7 mouse cellular contexts compared by ENCODE assay signal in the genomic region with DNA sequence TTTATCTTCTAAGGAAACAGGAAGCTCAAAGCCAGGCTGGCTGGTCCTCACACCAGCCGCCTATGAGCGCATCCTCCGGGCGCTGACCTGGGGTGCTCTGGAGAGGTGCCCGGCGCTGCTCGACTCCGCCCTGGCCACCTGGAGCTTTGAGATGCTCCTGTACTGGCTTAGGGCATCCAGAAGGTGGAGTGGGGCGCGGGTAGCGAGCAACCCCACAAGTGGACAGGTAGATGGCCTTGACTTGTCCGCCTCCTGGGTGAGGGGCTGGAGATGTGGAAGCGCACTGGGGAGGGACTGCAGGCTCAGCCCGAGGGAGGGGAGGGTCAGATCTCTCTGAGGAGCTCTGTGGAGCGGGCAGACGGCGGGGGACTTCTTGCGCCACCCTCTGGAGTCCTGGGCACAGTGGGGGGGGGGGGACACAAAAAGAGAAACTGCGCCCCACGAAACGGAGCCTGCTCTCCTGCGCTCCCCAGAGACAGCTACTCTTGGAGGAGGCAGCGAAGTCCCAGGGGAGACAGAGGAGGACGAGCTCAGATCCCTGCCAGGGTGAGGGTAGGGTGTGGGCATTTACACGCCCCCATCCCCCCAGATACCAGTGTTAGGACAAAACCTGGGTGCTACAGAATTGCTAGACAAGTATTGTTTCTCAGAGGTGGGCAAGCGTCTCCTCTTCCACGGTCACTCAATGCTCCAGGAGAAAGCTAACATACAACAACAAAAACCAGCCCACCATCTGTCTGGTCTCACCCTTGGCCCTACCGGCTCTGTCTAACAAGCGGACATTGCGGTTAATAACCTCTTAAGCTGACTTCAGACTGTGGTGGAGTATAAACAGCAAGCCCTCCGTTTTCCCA. TPM values are rescaled to one million over a fixed set of nuclear protein-coding genes. Genes with fewer than 3 reads are reported as not detected.
A peak's percentile ranks its signal among the peaks of the same experiment; 100 is the strongest.
DNase-seq lines count a peak whose midpoint lies in the region; ATAC-seq and TF ChIP-seq lines count a peak whose summit lies in the region.

No protein-coding gene starts in this region.

- WGBS in lung, adult 2 months = 2% methylated on average over 31 of the region's 31 CpGs
- under 1% methylated on average over 31 of the region's 31 CpGs for WGBS in forebrain, postnatal 0 days
- WGBS in limb, embryonic 12.5 days = 2% methylated on average over 31 of the region's 31 CpGs

- H3K4me2 ChIP-seq in forebrain, postnatal 0 days (ENCODE audit: low read depth) = peak overlapping the region; percentile 93
- peak overlapping the region; percentile 92 for H3K4me2 ChIP-seq in limb, embryonic 12.5 days

- peak; percentile 34 for ATAC-seq in forebrain, postnatal 0 days
- ATAC-seq in limb, embryonic 12.5 days (ENCODE audit: insufficient number of reproducible peaks, insufficient read depth, low FRiP score, low TSS enrichment, low read depth) = no peak

- peak overlapping the region; percentile 85 for H3K4me3 ChIP-seq in lung, adult 2 months (replicated peaks; ENCODE audit: extremely low read depth, low read depth, low read length)
- peak overlapping the region; percentile 83 for H3K4me3 ChIP-seq in forebrain, postnatal 0 days (ENCODE audit: low read depth, low read length)
- H3K4me3 ChIP-seq in limb, embryonic 12.5 days (replicated peaks) = peak overlapping the region; percentile 56

- H3K9me3 ChIP-seq in forebrain, postnatal 0 days (ENCODE audit: low read length) = peaks cover 5% of the 10 kb centered on the region; the same call in 1 of the 2 replicates
- peaks cover 8% of the 10 kb centered on the region for H3K9me3 ChIP-seq in limb, embryonic 12.5 days

- no peaks in the 10 kb centered on the region for H3K36me3 ChIP-seq in forebrain, postnatal 0 days (ENCODE audit: insufficient read depth)
- H3K36me3 ChIP-seq in limb, embryonic 12.5 days = no peaks in the 10 kb centered on the region

- TF ChIP-seq CTCF in lung, adult 2 months (IDR thresholded peaks at IDR 0.05; ENCODE audit: insufficient read depth, low read length) = no peak
- TF ChIP-seq CTCF in forebrain, postnatal 0 days (IDR thresholded peaks at IDR 0.05; ENCODE audit: low read depth) = peak; percentile 23; the same call in 1 of the 2 replicates

- H3K9ac ChIP-seq in forebrain, postnatal 0 days = peak overlapping the region; percentile 92
- peak overlapping the region; percentile 53 for H3K9ac ChIP-seq in limb, embryonic 12.5 days (replicated peaks)

- TF ChIP-seq POLR2A in lung, adult 2 months (IDR thresholded peaks at IDR 0.05; ENCODE audit: borderline replicate concordance, extremely low read depth, low read depth, low read length) = no peak; the same call in 1 of the 2 replicates

- peak overlapping the region; percentile 93 for H3K27ac ChIP-seq in forebrain, postnatal 0 days (ENCODE audit: low read depth, low read length)
- no peak overlapping the region for H3K27ac ChIP-seq in limb, embryonic 12.5 days

- H3K4me1 ChIP-seq in lung, adult 2 months (ENCODE audit: control insufficient read depth, insufficient read depth, low read length) = peaks cover 8% of the 10 kb centered on the region
- no peaks in the 10 kb centered on the region for H3K4me1 ChIP-seq in forebrain, postnatal 0 days (ENCODE audit: insufficient read depth)
- H3K4me1 ChIP-seq in limb, embryonic 12.5 days (replicated peaks) = peaks cover 22% of the 10 kb centered on the region

- H3K27me3 ChIP-seq in forebrain, postnatal 0 days (ENCODE audit: insufficient read depth, low read length) = no peaks in the 10 kb centered on the region
- H3K27me3 ChIP-seq in limb, embryonic 12.5 days = peaks cover 45% of the 10 kb centered on the region

- DNase-seq in lung, adult 2 months = no peak
- DNase-seq in lung, postnatal 25 days (ENCODE audit: low spot score) = no peak
- peak; percentile 85 for DNase-seq in cerebellum, adult 9-11 months
- peak; percentile 51 for DNase-seq in forebrain, postnatal 0 days
- peak; percentile 31 for DNase-seq in neural tube, embryonic 10.5 days (ENCODE audit: extremely low spot score, low spot score)
- no peak for DNase-seq in adrenal gland, adult 8-10 months

RNA-seq across cellular contexts. Expression of gene Abcg1, which starts 0.6 kb away (rescaled TPM):
- 53.2 and 57.4 TPM in 2 replicates for polyA plus RNA-seq in lung, adult 2 months (2012; rRNA removed)
- 16.8 and 24.2 TPM in 2 replicates for total RNA-seq in forebrain, postnatal 0 days (2014; rRNA removed)
- polyA plus RNA-seq in forebrain, postnatal 0 days (2015; fragmentation: Nextera tagmentation; extraction: Ambion mirVana) = 11.1 and 16.1 TPM in 2 replicates
- 8.9 and 10.9 TPM in 2 replicates for polyA plus RNA-seq in limb, embryonic 12.5 days (2016; fragmentation: Nextera tagmentation; extraction: Ambion mirVana)
- total RNA-seq in adrenal gland, adult 8-10 months (2022) = 10 to 100 TPM; 11.7 to 28.2 (median 16.2) TPM

Comparison
In these comparisons a context has a peak if more than half of its experiments do, and no peak if none do; other contexts are left out.
1. DNase-seq: peak in cerebellum, adult 9-11 months (single experiment), forebrain, postnatal 0 days (single experiment) and neural tube, embryonic 10.5 days (single experiment); none in lung, adult 2 months (single experiment), lung, postnatal 25 days (single experiment) and adrenal gland, adult 8-10 months (single experiment).
2. Peak in every context shown above with its lines, with median percentiles within 50 percentile points of each other: H3K4me3 ChIP-seq.